ENCODE assay signal across 10 mouse cellular contexts in genomic region chr7:104335547-104335946, GRCm38 (mm10). TPM values are rescaled to one million over a fixed set of nuclear protein-coding genes. Genes with fewer than 3 reads are reported as not detected.
"Had no signal": no experiment of that assay in that cellular context is flagged by ENCODE, and none has a peak within 500 bp of the region (broad histone marks: within the 10 kb centered on the region; RNA-seq: fewer than 3 reads in every experiment).

No protein-coding gene starts in this region.

RNA-seq across cellular contexts. Expression of gene Trim34b, which starts 6.3 kb away (rescaled TPM):
- total RNA-seq: hindbrain, postnatal 0 days; layer of hippocampus, adult 2 months; layer of hippocampus, postnatal 10 days; layer of hippocampus, postnatal 14 days; layer of hippocampus, postnatal 36 days had no signal

RNA-seq across cellular contexts. Expression of gene Trim30b, which starts 34.1 kb away (rescaled TPM):
- total RNA-seq: heart, postnatal 10 days; heart, postnatal 14 days; heart, postnatal 25 days; layer of hippocampus, adult 18-20 months; layer of hippocampus, adult 2 months; layer of hippocampus, postnatal 10 days; layer of hippocampus, postnatal 14 days; layer of hippocampus, postnatal 25 days; layer of hippocampus, postnatal 36 days had no signal
